Mouse (Mus musculus) lung, adult 2 months (tissue): Measurements from ENCODE around the gene St6galnac1. TPM values are rescaled to one million over a fixed set of nuclear protein-coding genes. Genes with fewer than 3 reads are reported as not detected.
"Not testable (repeated sequence)": the region's sequence is repeated elsewhere in the genome, so short reads cannot be mapped to it uniquely, and the experiment has no call there.

Source experiments
- DNase-seq: peaks from one replicate; pipeline ENCODE4 v3.0.0; 2022
- H3K4me1 ChIP-seq: fragments of 200-500 bp; 2 replicates; pipeline ENCODE4 v1.6.1; 2011; ENCODE audit warnings: low read length; ENCODE audit not compliant: control insufficient read depth, insufficient read depth
- H3K4me3 ChIP-seq: fragments of 200-500 bp; replicated peaks from 2 replicates; pipeline ENCODE3; 2011; ENCODE audit warnings: low read depth, mild to moderate bottlenecking, control low read depth, low read length; ENCODE audit errors: extremely low read depth
- CTCF ChIP-seq: fragments of 200-500 bp; IDR thresholded peaks from 2 replicates; pipeline ENCODE4 v1.5.1; 2011; ENCODE audit warnings: mild to moderate bottlenecking, low read length, control low read depth; ENCODE audit not compliant: insufficient read depth
- POLR2A ChIP-seq: fragments of 200-500 bp; IDR thresholded peaks from 2 replicates; pipeline ENCODE4 v1.6.1; 2011; ENCODE audit warnings: low read depth, mild to moderate bottlenecking, control low read depth, low read length, borderline replicate concordance; ENCODE audit errors: extremely low read depth
- WGBS: fragments of 180-500 bp; shearing (Covaris S2); methylation state at CpG from one replicate; pipeline ENCODE4 v1.1.7; 2018; 5-methylcytosine and 5-hydroxymethylcytosine counted together
- polyA plus RNA-seq: library from polyadenylated mRNA; depleted of rRNA; stranded (reverse); fragments of >200 nt; gene quantifications from 2 replicates; pipeline ENCODE4 v1.2.3, GENCODE M21; 2012

St6galnac1 gene
- polyA plus RNA-seq, 1 experiment, result 0.28 TPM

- Histone ChIP-seq H3K4me1 (no peaks in the 10 kb centered on the region), H3K4me3 (no peak overlapping the region)
- TF ChIP-seq POLR2A (no peak), CTCF (no peak)
- WGBS, result 86% methylated on average over 7 of the region's 7 CpGs
- DNase-seq, result no peak
Measured at GRCm38 (mm10) chr11:116764346-116764745, 11.0 kb downstream of the St6galnac1 start.

GRCm38 (mm10) chr11:116755191-116755590 lies 20.1 kb downstream of the St6galnac1 start:
- TF ChIP-seq CTCF (no peak), POLR2A (no peak)
- DNase-seq, result no peak
- Histone ChIP-seq H3K4me1 (no peaks in the 10 kb centered on the region), H3K4me3 (no peak overlapping the region)
- 27% methylated on average over 4 of the region's 4 CpGs for WGBS

GRCm38 (mm10) chr11:116753674-116754470 lies 21.4 kb downstream of the St6galnac1 start:
- Histone ChIP-seq H3K4me1 (no peaks in the 10 kb centered on the region), H3K4me3 (no peak overlapping the region)
- TF ChIP-seq POLR2A (no peak), CTCF (no peak)
- DNase-seq, result no peak
- 60% methylated on average over 5 of the region's 5 CpGs for WGBS

GRCm38 (mm10) chr11:116749733-116750132 lies 25.6 kb downstream of the St6galnac1 start:
- no peak for DNase-seq
- 82% methylated on average over 8 of the region's 8 CpGs for WGBS
- Histone ChIP-seq H3K4me1 (no peaks in the 10 kb centered on the region), H3K4me3 (no peak overlapping the region)
- no peak for TF ChIP-seq CTCF
- no peak for TF ChIP-seq POLR2A

GRCm38 (mm10) chr11:116748692-116749091 lies 26.6 kb downstream of the St6galnac1 start:
- not testable (repeated sequence) for H3K4me1 ChIP-seq, H3K4me3 ChIP-seq, DNase-seq
- WGBS, result 62% methylated on average over 2 of the region's 2 CpGs

GRCm38 (mm10) chr11:116746822-116747221 lies 28.5 kb downstream of the St6galnac1 start:
- WGBS, result 96% methylated on average over 3 of the region's 3 CpGs
- H3K4me3 ChIP-seq, H3K4me1 ChIP-seq, DNase-seq: not testable (repeated sequence)

- 63% methylated on average over 2 of the region's 2 CpGs for WGBS
- not testable (repeated sequence) for DNase-seq, H3K4me3 ChIP-seq, H3K4me1 ChIP-seq
Measured at GRCm38 (mm10) chr11:116745457-116745856, 29.9 kb downstream of the St6galnac1 start.

GRCm38 (mm10) chr11:116738411-116738810 lies 36.9 kb downstream of the St6galnac1 start:
- peak; percentile 36 for DNase-seq
- no peak for TF ChIP-seq POLR2A
- TF ChIP-seq CTCF, result peak; percentile 49; the same call in 1 of the 2 replicates
- Histone ChIP-seq H3K4me1 (no peaks in the 10 kb centered on the region), H3K4me3 (no peak overlapping the region)
- whole genome bisulfite sequencing, result 40% methylated on average over 11 of the region's 11 CpGs

- WGBS, result 43% methylated on average over 4 of the region's 4 CpGs
- no peak overlapping the region for H3K4me3 ChIP-seq
- DNase-seq, result no peak
- TF ChIP-seq POLR2A (no peak), CTCF (no peak)
- H3K4me1 ChIP-seq, result peaks cover 3% of the 10 kb centered on the region; the same call in 1 of the 2 replicates
Measured at GRCm38 (mm10) chr11:116732536-116732935, 42.8 kb downstream of the St6galnac1 start.

- not testable (repeated sequence) for DNase-seq, H3K4me3 ChIP-seq, H3K4me1 ChIP-seq
- 94% methylated on average over 6 of the region's 6 CpGs for WGBS
Measured at GRCm38 (mm10) chr11:116731060-116731580, 44.2 kb downstream of the St6galnac1 start.
